Mouse (Mus musculus): ENCODE measurements at regions not wholly inside any gene's neighbourhood (a gene's known extent, or its start where the extent isn't known, plus 50 kb on each side); places are given as distances from the start of the nearest gene placed in this dataset.

GRCm38 (mm10) chr4:87359004-87359403 is 128.7 kb upstream of the Slc24a2 start:
- no peak for TF ChIP-seq POLR2A (IDR thresholded peaks at IDR 0.05; ENCODE audit: extremely low read depth, insufficient read depth, low read length)
- TF ChIP-seq CTCF (IDR thresholded peaks at IDR 0.05; ENCODE audit: low read depth, low read length), result no peak
- no peak overlapping the region for H3K9ac ChIP-seq (ENCODE audit: low read depth, low read length)
- 87% methylated on average over 3 of the region's 3 CpGs for WGBS
- no peak for DNase-seq (ENCODE audit: extremely low read depth, low read depth, low spot score)
- no peaks in the 10 kb centered on the region for H3K36me3 ChIP-seq (ENCODE audit: control insufficient read depth, insufficient read depth, low read length)
- no peak overlapping the region for H3K27ac ChIP-seq (replicated peaks; ENCODE audit: insufficient read depth, low read depth, low read length)
- H3K4me3 ChIP-seq (ENCODE audit: insufficient read depth, low read depth, low read length), result no peak overlapping the region
- H3K27me3 ChIP-seq (ENCODE audit: control insufficient read depth, insufficient read depth, low read length), result no peaks in the 10 kb centered on the region
- H3K79me2 ChIP-seq (ENCODE audit: control insufficient read depth, insufficient read depth, low read length), result no peaks in the 10 kb centered on the region
- no peaks in the 10 kb centered on the region for H3K4me1 ChIP-seq (ENCODE audit: control insufficient read depth, insufficient read depth, low read length)

- TF ChIP-seq CTCF (IDR thresholded peaks at IDR 0.05; ENCODE audit: low read depth, low read length) (no peak), POLR2A (IDR thresholded peaks at IDR 0.05; ENCODE audit: extremely low read depth, insufficient read depth, low read length) (no peak)
- WGBS, result 81% methylated on average over 2 of the region's 2 CpGs
- Histone ChIP-seq H3K4me1 (ENCODE audit: control insufficient read depth, insufficient read depth, low read length) (no peaks in the 10 kb centered on the region), H3K4me3 (ENCODE audit: insufficient read depth, low read depth, low read length) (no peak overlapping the region), H3K79me2 (ENCODE audit: control insufficient read depth, insufficient read depth, low read length) (no peaks in the 10 kb centered on the region), H3K36me3 (ENCODE audit: control insufficient read depth, insufficient read depth, low read length) (no peaks in the 10 kb centered on the region), H3K27me3 (ENCODE audit: control insufficient read depth, insufficient read depth, low read length) (no peaks in the 10 kb centered on the region), H3K9ac (ENCODE audit: low read depth, low read length) (no peak overlapping the region), H3K27ac (replicated peaks; ENCODE audit: insufficient read depth, low read depth, low read length) (no peak overlapping the region)
- DNase-seq (ENCODE audit: extremely low read depth, low read depth, low spot score), result no peak
Measured at GRCm38 (mm10) chr4:87332968-87333367, 102.7 kb upstream of the Slc24a2 start.

GRCm38 (mm10) chr4:87329136-87329535 is 98.9 kb upstream of the Slc24a2 start:
- Histone ChIP-seq H3K4me1 (ENCODE audit: control insufficient read depth, insufficient read depth, low read length) (no peaks in the 10 kb centered on the region), H3K79me2 (ENCODE audit: control insufficient read depth, insufficient read depth, low read length) (no peaks in the 10 kb centered on the region), H3K36me3 (ENCODE audit: control insufficient read depth, insufficient read depth, low read length) (no peaks in the 10 kb centered on the region), H3K27me3 (ENCODE audit: control insufficient read depth, insufficient read depth, low read length) (no peaks in the 10 kb centered on the region), H3K9ac (ENCODE audit: low read depth, low read length) (no peak overlapping the region), H3K4me3 (ENCODE audit: insufficient read depth, low read depth, low read length) (no peak overlapping the region), H3K27ac (replicated peaks; ENCODE audit: insufficient read depth, low read depth, low read length) (no peak overlapping the region)
- 82% methylated on average over 6 of the region's 6 CpGs for WGBS
- DNase-seq (ENCODE audit: extremely low read depth, low read depth, low spot score), result no peak
- TF ChIP-seq POLR2A (IDR thresholded peaks at IDR 0.05; ENCODE audit: extremely low read depth, insufficient read depth, low read length) (no peak), CTCF (IDR thresholded peaks at IDR 0.05; ENCODE audit: low read depth, low read length) (no peak)

GRCm38 (mm10) chr4:87321726-87322349 is 91.6 kb upstream of the Slc24a2 start:
- no peak for DNase-seq (ENCODE audit: extremely low read depth, low read depth, low spot score)
- TF ChIP-seq CTCF (IDR thresholded peaks at IDR 0.05; ENCODE audit: low read depth, low read length) (no peak), POLR2A (IDR thresholded peaks at IDR 0.05; ENCODE audit: extremely low read depth, insufficient read depth, low read length) (no peak)
- Histone ChIP-seq H3K4me3 (ENCODE audit: insufficient read depth, low read depth, low read length) (no peak overlapping the region), H3K9ac (ENCODE audit: low read depth, low read length) (no peak overlapping the region), H3K27me3 (ENCODE audit: control insufficient read depth, insufficient read depth, low read length) (no peaks in the 10 kb centered on the region), H3K4me1 (ENCODE audit: control insufficient read depth, insufficient read depth, low read length) (no peaks in the 10 kb centered on the region), H3K79me2 (ENCODE audit: control insufficient read depth, insufficient read depth, low read length) (no peaks in the 10 kb centered on the region), H3K36me3 (ENCODE audit: control insufficient read depth, insufficient read depth, low read length) (no peaks in the 10 kb centered on the region), H3K27ac (replicated peaks; ENCODE audit: insufficient read depth, low read depth, low read length) (no peak overlapping the region)
- WGBS, result 70% methylated on average over 2 of the region's 2 CpGs

GRCm38 (mm10) chr4:87298129-87298528 is 67.9 kb upstream of the Slc24a2 start:
- no peak for TF ChIP-seq CTCF (IDR thresholded peaks at IDR 0.05; ENCODE audit: low read depth, low read length)
- TF ChIP-seq POLR2A (IDR thresholded peaks at IDR 0.05; ENCODE audit: extremely low read depth, insufficient read depth, low read length), result no peak
- Histone ChIP-seq H3K27me3 (ENCODE audit: control insufficient read depth, insufficient read depth, low read length) (no peaks in the 10 kb centered on the region), H3K9ac (ENCODE audit: low read depth, low read length) (no peak overlapping the region), H3K79me2 (ENCODE audit: control insufficient read depth, insufficient read depth, low read length) (no peaks in the 10 kb centered on the region), H3K27ac (replicated peaks; ENCODE audit: insufficient read depth, low read depth, low read length) (no peak overlapping the region), H3K4me3 (ENCODE audit: insufficient read depth, low read depth, low read length) (no peak overlapping the region), H3K4me1 (ENCODE audit: control insufficient read depth, insufficient read depth, low read length) (no peaks in the 10 kb centered on the region), H3K36me3 (ENCODE audit: control insufficient read depth, insufficient read depth, low read length) (no peaks in the 10 kb centered on the region)
- WGBS, result 79% methylated on average over 5 of the region's 5 CpGs
- no peak for DNase-seq (ENCODE audit: extremely low read depth, low read depth, low spot score)

GRCm38 (mm10) chr4:87294538-87294937 is 64.3 kb upstream of the Slc24a2 start:
- Histone ChIP-seq H3K27me3 (ENCODE audit: control insufficient read depth, insufficient read depth, low read length) (no peaks in the 10 kb centered on the region), H3K9ac (ENCODE audit: low read depth, low read length) (no peak overlapping the region), H3K36me3 (ENCODE audit: control insufficient read depth, insufficient read depth, low read length) (no peaks in the 10 kb centered on the region), H3K4me3 (ENCODE audit: insufficient read depth, low read depth, low read length) (no peak overlapping the region), H3K27ac (replicated peaks; ENCODE audit: insufficient read depth, low read depth, low read length) (no peak overlapping the region), H3K79me2 (ENCODE audit: control insufficient read depth, insufficient read depth, low read length) (no peaks in the 10 kb centered on the region), H3K4me1 (ENCODE audit: control insufficient read depth, insufficient read depth, low read length) (no peaks in the 10 kb centered on the region)
- TF ChIP-seq CTCF (IDR thresholded peaks at IDR 0.05; ENCODE audit: low read depth, low read length) (no peak), POLR2A (IDR thresholded peaks at IDR 0.05; ENCODE audit: extremely low read depth, insufficient read depth, low read length) (no peak)
- no peak for DNase-seq (ENCODE audit: extremely low read depth, low read depth, low spot score)

Measured in liver, adult 2 months (tissue).